Mouse (Mus musculus) adrenal gland, adult 8-10 months (tissue): ENCODE results near the gene C330007P06Rik. TPM values are rescaled to one million over a fixed set of nuclear protein-coding genes. Genes with fewer than 3 reads are reported as not detected.

Source experiments
- DNase-seq: peaks from one replicate; pipeline ENCODE4 v3.0.0; 2022
- total RNA-seq, 4 experiments: library from RNA; stranded (reverse); gene quantifications; 2 replicates each; pipeline ENCODE4 v1.2.4; 2022

The C330007P06Rik gene
- total RNA-seq, 4 experiments from 2014 or later = 49.0 to 54.6 (median 52.2) TPM

DNA sequence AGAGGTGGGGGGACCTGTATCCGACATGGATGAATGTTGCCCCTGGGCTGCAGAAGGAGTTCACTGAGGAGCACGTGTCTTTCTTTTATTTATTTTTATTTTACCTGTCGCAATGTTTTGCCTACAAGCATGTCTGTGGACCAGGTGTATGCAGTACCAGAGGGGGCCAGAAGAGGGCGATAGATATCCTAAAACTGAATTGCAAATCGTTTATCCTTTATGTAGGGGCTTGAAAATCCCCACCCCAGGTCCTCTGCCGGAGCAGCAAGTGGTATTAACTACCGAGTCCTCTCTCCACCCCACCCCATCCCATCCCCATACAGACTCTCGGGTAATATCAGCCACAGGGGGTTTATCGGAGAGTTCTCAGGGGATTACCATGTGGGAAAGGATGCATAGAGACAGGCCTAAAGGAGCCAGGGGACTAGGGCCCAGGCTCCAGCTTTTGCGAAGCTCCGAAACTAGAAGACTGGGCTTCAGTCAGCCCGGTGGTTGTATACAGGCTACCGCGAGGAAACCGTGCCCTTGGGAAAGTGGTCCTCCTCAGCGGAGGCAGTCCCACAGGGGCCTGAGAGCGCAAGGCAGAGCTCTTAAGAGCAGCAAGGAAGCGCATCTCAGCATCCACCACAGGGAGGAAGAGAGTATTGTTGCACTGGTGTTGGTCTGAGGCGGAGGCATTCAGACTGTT, 40.4 kb downstream of the C330007P06Rik start:
- peak; percentile 32 for DNase-seq

DNA sequence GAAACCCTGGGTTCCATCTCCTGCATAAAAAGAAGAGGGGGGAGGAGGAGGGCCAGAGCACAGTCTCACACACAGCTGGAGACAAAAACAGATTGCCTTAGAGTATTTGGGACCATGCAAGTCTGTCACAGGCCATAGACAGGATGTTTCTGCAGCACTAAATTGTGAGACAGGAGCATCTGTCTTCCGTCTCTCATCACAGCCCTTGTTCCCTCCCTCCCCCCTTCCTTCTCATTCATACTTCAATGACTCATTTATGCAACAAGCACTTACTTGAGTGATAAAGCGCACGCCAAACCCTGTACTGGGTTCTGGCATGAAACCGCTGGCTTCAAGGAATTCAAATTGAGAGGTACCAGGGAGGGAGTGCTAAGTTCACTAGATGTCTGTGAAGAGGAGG, 42.3 kb downstream of the C330007P06Rik start:
- DNase-seq = no peak

GRCm38 (mm10) chrX:36830271-36830670, 43.6 kb downstream of the C330007P06Rik start:
- peak; percentile 66 for DNase-seq

GRCm38 (mm10) chrX:36826873-36827272, 47.0 kb downstream of the C330007P06Rik start:
- no peak for DNase-seq

GRCm38 (mm10) chrX:36825032-36825431, 48.9 kb downstream of the C330007P06Rik start:
- DNase-seq = no peak

DNA sequence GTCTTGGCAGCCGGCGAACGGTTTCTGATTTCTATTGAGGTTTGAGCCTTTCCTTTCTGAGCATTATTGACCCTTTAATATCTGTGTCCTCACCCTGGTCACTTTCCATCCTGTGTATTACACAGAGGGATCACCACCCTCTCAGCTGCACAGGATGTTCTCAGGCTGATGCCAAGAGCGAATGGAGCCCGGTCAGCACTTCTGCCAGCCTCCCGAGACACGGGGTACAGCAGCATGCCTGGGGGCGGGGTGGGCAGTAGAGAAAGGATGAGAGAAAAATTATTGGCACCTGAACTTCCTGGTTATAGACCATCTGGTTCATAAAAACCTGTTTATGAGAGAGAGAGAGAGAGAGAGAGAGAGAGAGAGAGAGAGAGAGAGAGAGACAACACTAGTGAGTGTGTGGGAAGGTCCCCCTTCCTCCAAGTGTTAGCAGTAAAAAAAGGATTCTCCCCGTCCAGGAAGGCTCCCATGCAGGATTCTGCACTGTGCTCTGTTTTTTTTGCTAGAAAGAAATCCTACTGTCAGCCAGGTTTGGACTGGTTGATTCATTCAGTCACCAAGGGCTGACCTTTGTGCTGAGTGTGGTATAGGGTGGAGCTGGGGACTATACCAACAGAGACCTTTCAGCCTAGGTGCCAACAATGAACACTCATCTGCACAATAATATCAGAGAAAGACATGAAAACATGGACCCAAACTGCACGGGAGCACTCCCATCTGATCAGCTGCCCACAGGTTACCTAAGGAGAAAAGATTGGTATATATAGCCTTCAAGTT, 49.8 kb downstream of the C330007P06Rik start:
- DNase-seq = no peak

DNA sequence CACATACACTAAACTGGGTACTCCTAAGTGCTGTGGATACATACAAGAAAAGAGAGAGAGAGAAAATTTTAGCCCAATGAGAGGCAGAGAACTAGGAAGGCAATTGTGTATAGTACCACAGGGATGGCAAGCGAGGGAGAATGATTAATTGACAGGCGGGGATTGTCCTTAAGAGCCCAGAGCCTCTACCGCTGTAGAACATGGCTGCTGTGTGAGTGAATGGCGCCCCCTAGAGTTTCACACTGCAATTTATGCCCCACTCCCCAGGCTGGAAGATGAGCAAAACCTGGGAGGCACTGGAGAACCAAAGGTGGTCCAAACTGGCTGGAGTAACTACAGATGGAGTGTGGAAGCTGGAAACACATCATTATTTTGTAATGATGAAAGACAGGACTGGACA, 53.7 kb downstream of the C330007P06Rik start:
- DNase-seq = no peak

DNA sequence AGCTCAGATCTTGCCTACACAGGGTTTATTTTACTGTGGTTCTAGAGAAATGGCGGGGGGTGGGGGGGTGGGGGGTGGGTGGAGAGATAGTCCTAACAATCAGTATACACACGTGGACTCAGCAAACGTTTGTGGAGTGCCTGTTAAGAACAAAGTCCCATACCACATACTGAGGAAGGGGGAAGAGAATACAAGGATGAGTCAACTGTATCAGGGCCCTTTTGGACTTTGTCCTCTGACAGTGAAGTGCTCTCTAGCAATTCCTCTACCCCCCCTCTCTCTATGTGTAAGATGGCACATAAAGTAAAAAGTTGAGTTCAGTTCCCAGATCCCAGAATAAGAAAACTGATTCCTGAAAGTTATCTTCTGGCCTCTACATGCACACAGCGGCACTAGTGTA, 54.3 kb downstream of the C330007P06Rik start:
- no peak for DNase-seq

- DNase-seq = no peak
Measured at GRCm38 (mm10) chrX:36816953-36817441, 56.9 kb downstream of the C330007P06Rik start.

DNA sequence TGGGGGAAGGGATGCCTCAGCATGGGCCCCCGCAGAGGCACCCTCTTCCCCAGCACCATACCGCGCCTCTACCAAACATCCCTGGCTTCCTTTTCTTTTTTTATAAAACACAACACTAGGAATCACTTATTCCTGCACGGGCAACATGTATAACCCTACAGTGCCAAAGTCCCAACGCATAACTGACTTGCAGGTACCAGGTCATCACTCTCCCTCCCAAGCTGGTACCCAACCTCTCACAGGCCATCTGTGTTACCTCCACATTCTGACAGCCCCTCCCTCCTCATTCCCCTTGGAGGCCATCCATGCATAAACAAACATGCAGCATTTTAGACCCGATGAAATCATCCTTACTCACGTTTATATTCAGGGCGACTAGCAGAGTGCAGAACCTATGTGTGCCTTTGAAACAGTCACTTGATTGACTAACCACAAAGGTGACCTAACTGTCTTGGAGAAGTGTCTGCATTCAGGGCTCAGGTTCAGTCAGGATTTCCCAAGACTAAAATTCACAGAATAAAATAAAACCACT, 57.5 kb downstream of the C330007P06Rik start:
- DNase-seq = no peak

DNA sequence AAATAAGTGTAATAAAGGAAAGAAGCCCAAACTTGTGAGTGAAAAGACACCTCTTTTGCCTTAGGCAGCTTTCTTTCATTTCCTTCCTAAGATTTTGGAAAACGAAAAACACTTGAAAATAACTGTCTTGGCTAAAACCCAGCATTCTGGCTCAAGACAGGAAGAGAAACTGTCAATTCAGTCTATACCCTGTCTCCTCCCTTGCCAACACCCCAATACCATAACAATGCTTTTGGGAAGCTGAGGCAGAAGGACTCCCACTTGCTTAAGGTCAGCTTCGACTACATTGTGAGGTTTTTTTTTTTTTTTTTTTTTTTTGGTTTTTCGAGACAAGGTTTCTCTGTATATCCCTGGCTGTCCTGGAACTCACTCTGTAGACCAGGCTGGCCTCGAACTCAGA, 58.5 kb downstream of the C330007P06Rik start:
- no peak for DNase-seq

GRCm38 (mm10) chrX:36815022-36815421, 58.9 kb downstream of the C330007P06Rik start:
- DNase-seq = no peak

DNA sequence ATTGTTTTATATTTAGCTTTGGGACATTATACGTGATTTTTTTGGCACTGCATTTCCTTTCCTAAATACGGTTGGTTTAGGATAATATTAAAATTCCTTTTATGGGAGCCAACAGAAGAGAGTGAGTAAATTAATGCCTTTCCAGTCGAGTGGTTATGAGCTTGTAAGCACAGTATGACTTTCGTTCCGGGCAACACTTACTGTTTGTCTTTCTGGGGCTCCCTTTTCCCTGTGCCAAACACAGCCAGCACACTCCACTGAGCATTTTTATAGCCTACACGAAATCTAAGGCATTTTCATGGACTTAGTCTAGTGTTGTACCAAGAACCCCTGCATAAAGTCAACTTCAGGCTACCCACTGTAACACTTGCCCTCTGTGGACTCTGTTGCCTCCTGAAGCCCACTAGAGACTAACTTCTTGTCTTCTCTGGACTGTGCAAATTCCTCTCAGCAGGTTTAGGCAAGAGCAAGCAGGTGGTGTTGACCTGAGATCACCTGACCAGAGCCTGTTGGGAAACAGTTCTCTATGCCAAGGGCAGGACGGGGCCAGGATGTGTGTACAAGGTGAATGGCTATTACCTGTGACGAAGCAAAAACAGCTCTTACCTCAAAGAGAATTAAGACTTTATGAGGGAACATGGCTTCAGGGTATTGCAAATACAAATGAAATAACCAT, 59.6 kb downstream of the C330007P06Rik start:
- DNase-seq = no peak

DNA sequence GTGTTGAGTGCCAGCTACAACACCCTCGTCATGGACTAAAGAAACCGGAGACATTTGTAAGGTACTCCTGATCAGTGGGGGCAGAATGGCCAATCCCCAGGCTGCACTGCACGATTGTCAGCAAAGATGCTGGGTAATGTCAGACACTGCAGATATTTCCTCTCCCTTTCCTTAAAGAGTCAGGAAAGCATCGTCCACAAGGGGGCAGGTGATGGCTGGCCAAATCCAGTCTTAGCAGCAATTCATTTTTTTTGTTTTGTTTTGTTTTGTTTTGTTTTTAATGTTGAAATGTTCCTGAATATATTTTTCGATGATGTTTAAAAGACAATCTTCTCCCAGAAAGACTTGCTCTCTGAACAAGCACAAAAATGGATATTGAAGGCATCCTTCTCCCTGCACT, 62.5 kb downstream of the C330007P06Rik start:
- DNase-seq = no peak

- no peak for DNase-seq
Measured at GRCm38 (mm10) chrX:36808318-36808683, 65.6 kb downstream of the C330007P06Rik start.

GRCm38 (mm10) chrX:36807360-36808317, 66.3 kb downstream of the C330007P06Rik start:
- DNase-seq = peak; percentile 89

DNA sequence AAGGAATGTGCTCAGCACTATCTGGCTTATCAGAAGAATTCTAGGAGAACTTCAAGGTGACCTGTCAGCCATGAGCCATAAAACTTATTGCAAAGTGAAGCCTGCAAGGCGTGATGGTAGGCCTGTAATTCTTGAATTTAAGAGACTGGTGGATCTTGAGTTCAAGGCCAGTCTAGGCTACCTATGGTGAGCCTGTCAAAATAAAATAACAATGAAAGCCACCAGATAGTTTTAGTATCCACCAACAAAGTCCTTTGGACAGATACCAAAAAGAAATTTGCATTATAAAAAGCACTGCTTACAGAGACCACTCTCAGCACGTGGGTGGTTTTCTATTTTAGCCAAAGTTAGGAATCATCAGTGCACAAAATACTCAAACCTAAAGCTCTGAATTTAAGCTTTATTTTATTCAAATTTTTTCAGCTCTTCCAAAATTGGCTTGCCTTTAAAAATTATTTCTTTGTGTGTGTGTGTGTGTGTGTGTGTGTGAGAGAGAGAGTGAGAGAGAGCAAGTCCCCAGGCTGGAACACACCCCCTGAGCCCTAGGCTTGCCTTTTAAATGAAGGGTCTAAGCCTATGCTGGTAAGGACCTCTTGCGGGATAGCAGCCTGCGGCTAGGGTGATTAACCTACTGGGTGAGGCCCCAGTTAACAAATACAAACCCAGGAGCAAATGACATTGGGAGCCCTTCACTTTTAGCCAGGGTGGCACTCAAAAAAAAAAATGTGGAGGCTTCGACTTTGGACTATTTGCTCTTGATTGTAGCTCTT, 68.3 kb downstream of the C330007P06Rik start:
- no peak for DNase-seq

DNA sequence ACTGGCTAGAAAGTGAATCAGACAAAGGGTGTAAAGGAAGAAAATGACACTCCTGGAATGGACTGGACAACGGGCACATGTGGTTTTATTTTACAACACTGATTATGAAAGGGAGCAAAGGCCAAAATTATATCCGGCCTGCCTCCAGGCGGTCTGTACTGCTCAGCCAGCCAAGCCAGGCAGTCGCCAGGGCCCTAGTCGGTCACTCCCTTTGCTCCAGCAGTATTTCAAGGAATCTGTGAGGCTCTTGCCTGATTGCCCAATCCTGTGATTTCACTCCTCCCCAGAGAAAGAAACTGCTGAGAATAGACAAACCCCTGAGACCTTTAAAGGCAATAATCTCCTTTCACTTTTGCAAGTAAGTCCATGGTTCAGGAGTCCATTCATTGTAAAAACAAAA, 69.7 kb downstream of the C330007P06Rik start:
- DNase-seq = peak; percentile 45

- DNase-seq = no peak
Measured at GRCm38 (mm10) chrX:36803189-36803588, 70.7 kb downstream of the C330007P06Rik start.

- DNase-seq = no peak
Measured at GRCm38 (mm10) chrX:36799131-36799879, 74.6 kb downstream of the C330007P06Rik start.
